Mouse (Mus musculus): Measurements from ENCODE around the gene Tmem245. TPM values are rescaled to one million over a fixed set of nuclear protein-coding genes. Genes with fewer than 3 reads are reported as not detected.

Gene Tmem245
- polyA plus RNA-seq, 1 experiment from 2014 or later: 10.4 TPM

- Histone ChIP-seq H3K36me3 (peaks cover 31% of the 10 kb centered on the region), H3K9me3 (replicated peaks) (no peaks in the 10 kb centered on the region), H3K4me3 (no peak overlapping the region), H3K27me3 (no peaks in the 10 kb centered on the region), H3K9ac (no peak overlapping the region), H3K4me2 (replicated peaks) (no peak overlapping the region), H3K4me1 (no peaks in the 10 kb centered on the region), H3K27ac (no peak overlapping the region)
- ATAC-seq (ENCODE audit: low FRiP score): no peak
- 93% methylated on average over 15 of the region's 15 CpGs for WGBS
These were observed 31.4 kb downstream of the Tmem245 start for GRCm38 (mm10) chr4:56915732-56916325.

- H3K36me3 ChIP-seq: peaks cover 41% of the 10 kb centered on the region
- no peak overlapping the region for H3K27ac ChIP-seq
- no peak for ATAC-seq (ENCODE audit: low FRiP score)
- no peaks in the 10 kb centered on the region for H3K9me3 ChIP-seq (replicated peaks)
- no peak overlapping the region for H3K4me2 ChIP-seq (replicated peaks)
- H3K4me1 ChIP-seq: no peaks in the 10 kb centered on the region
- 71% methylated on average over 1 of the region's 1 CpGs for WGBS
- H3K9ac ChIP-seq: no peak overlapping the region
- no peak overlapping the region for H3K4me3 ChIP-seq
- no peaks in the 10 kb centered on the region for H3K27me3 ChIP-seq
These were observed 32.5 kb downstream of the Tmem245 start for GRCm38 (mm10) chr4:56914761-56915160.

- ATAC-seq (ENCODE audit: low FRiP score): no peak
- Histone ChIP-seq H3K4me1 (no peaks in the 10 kb centered on the region), H3K4me3 (no peak overlapping the region), H3K9ac (no peak overlapping the region), H3K36me3 (peaks cover 46% of the 10 kb centered on the region), H3K4me2 (replicated peaks) (no peak overlapping the region), H3K27ac (no peak overlapping the region), H3K9me3 (replicated peaks) (no peaks in the 10 kb centered on the region), H3K27me3 (no peaks in the 10 kb centered on the region)
- 94% methylated on average over 6 of the region's 6 CpGs for WGBS
These were observed 32.9 kb downstream of the Tmem245 start for GRCm38 (mm10) chr4:56914338-56914737.

GRCm38 (mm10) chr4:56912382-56913001 lies 34.7 kb downstream of the Tmem245 start:
- H3K9ac ChIP-seq: no peak overlapping the region
- no peak overlapping the region for H3K27ac ChIP-seq
- 91% methylated on average over 7 of the region's 7 CpGs for WGBS
- no peaks in the 10 kb centered on the region for H3K27me3 ChIP-seq
- no peak overlapping the region for H3K4me2 ChIP-seq (replicated peaks)
- H3K4me1 ChIP-seq: no peaks in the 10 kb centered on the region
- peaks cover 49% of the 10 kb centered on the region for H3K36me3 ChIP-seq
- no peak overlapping the region for H3K4me3 ChIP-seq
- H3K9me3 ChIP-seq (replicated peaks): no peaks in the 10 kb centered on the region
- no peak for ATAC-seq (ENCODE audit: low FRiP score)

GRCm38 (mm10) chr4:56909568-56909967 lies 37.7 kb downstream of the Tmem245 start:
- H3K4me3 ChIP-seq: no peak overlapping the region
- no peaks in the 10 kb centered on the region for H3K9me3 ChIP-seq (replicated peaks)
- no peaks in the 10 kb centered on the region for H3K4me1 ChIP-seq
- no peak overlapping the region for H3K27ac ChIP-seq
- no peak for ATAC-seq (ENCODE audit: low FRiP score)
- H3K27me3 ChIP-seq: no peaks in the 10 kb centered on the region
- peaks cover 40% of the 10 kb centered on the region for H3K36me3 ChIP-seq
- no peak overlapping the region for H3K9ac ChIP-seq
- 77% methylated on average over 3 of the region's 3 CpGs for WGBS
- no peak overlapping the region for H3K4me2 ChIP-seq (replicated peaks)

- Histone ChIP-seq H3K36me3 (peaks cover 44% of the 10 kb centered on the region), H3K4me1 (no peaks in the 10 kb centered on the region), H3K27me3 (no peaks in the 10 kb centered on the region), H3K9ac (no peak overlapping the region), H3K4me2 (replicated peaks) (no peak overlapping the region), H3K4me3 (no peak overlapping the region), H3K9me3 (replicated peaks) (no peaks in the 10 kb centered on the region), H3K27ac (no peak overlapping the region)
- ATAC-seq (ENCODE audit: low FRiP score): no peak
- WGBS: 95% methylated on average over 5 of the region's 5 CpGs
These were observed 39.6 kb downstream of the Tmem245 start for GRCm38 (mm10) chr4:56907671-56908070.

GRCm38 (mm10) chr4:56906926-56907325 lies 40.3 kb downstream of the Tmem245 start:
- no peak overlapping the region for H3K4me3 ChIP-seq
- no peak for ATAC-seq (ENCODE audit: low FRiP score)
- H3K27ac ChIP-seq: no peak overlapping the region
- H3K4me1 ChIP-seq: no peaks in the 10 kb centered on the region
- no peak overlapping the region for H3K9ac ChIP-seq
- WGBS: 96% methylated on average over 3 of the region's 3 CpGs
- H3K4me2 ChIP-seq (replicated peaks): no peak overlapping the region
- no peaks in the 10 kb centered on the region for H3K27me3 ChIP-seq
- H3K36me3 ChIP-seq: peaks cover 50% of the 10 kb centered on the region
- no peaks in the 10 kb centered on the region for H3K9me3 ChIP-seq (replicated peaks)

GRCm38 (mm10) chr4:56905507-56905906 lies 41.7 kb downstream of the Tmem245 start:
- no peak overlapping the region for H3K4me3 ChIP-seq
- H3K4me1 ChIP-seq: no peaks in the 10 kb centered on the region
- no peak overlapping the region for H3K9ac ChIP-seq
- H3K27ac ChIP-seq: no peak overlapping the region
- H3K4me2 ChIP-seq (replicated peaks): no peak overlapping the region
- 0 out of 2 replicates have a peak, but pooled peaks cover 4% of the 10 kb centered on the region for H3K9me3 ChIP-seq (replicated peaks)
- ATAC-seq (ENCODE audit: low FRiP score): no peak
- 95% methylated on average over 5 of the region's 5 CpGs for WGBS
- peaks cover 51% of the 10 kb centered on the region for H3K36me3 ChIP-seq
- no peaks in the 10 kb centered on the region for H3K27me3 ChIP-seq

GRCm38 (mm10) chr4:56901671-56902070 lies 45.6 kb downstream of the Tmem245 start:
- Histone ChIP-seq H3K27me3 (no peaks in the 10 kb centered on the region), H3K4me2 (replicated peaks) (no peak overlapping the region), H3K27ac (no peak overlapping the region), H3K36me3 (peaks cover 60% of the 10 kb centered on the region), H3K4me3 (no peak overlapping the region), H3K9me3 (replicated peaks) (0 out of 2 replicates have a peak, but pooled peaks cover 4% of the 10 kb centered on the region), H3K9ac (no peak overlapping the region), H3K4me1 (no peaks in the 10 kb centered on the region)
- WGBS: 96% methylated on average over 2 of the region's 2 CpGs
- ATAC-seq (ENCODE audit: low FRiP score): no peak

GRCm38 (mm10) chr4:56899216-56899615 lies 48.0 kb downstream of the Tmem245 start:
- Histone ChIP-seq H3K4me1 (no peaks in the 10 kb centered on the region), H3K9me3 (replicated peaks) (0 out of 2 replicates have a peak, but pooled peaks cover 4% of the 10 kb centered on the region), H3K36me3 (peaks cover 57% of the 10 kb centered on the region), H3K4me2 (replicated peaks) (no peak overlapping the region), H3K27me3 (no peaks in the 10 kb centered on the region), H3K4me3 (no peak overlapping the region), H3K27ac (no peak overlapping the region), H3K9ac (no peak overlapping the region)
- WGBS: 80% methylated on average over 8 of the region's 8 CpGs
- no peak for ATAC-seq (ENCODE audit: low FRiP score)

- Histone ChIP-seq H3K4me1 (no peaks in the 10 kb centered on the region), H3K9ac (no peak overlapping the region), H3K4me2 (replicated peaks) (no peak overlapping the region), H3K9me3 (replicated peaks) (0 out of 2 replicates have a peak, but pooled peaks cover 4% of the 10 kb centered on the region), H3K36me3 (peaks cover 45% of the 10 kb centered on the region), H3K4me3 (no peak overlapping the region), H3K27ac (no peak overlapping the region), H3K27me3 (no peaks in the 10 kb centered on the region)
- 88% methylated on average over 3 of the region's 3 CpGs for WGBS
- ATAC-seq (ENCODE audit: low FRiP score): no peak
These were observed 49.7 kb downstream of the Tmem245 start for GRCm38 (mm10) chr4:56897511-56897910.

GRCm38 (mm10) chr4:56894196-56894595 lies 53.0 kb downstream of the Tmem245 start:
- H3K9ac ChIP-seq: no peak overlapping the region
- 89% methylated on average over 3 of the region's 3 CpGs for WGBS
- no peaks in the 10 kb centered on the region for H3K27me3 ChIP-seq
- peaks cover 37% of the 10 kb centered on the region for H3K36me3 ChIP-seq
- no peak overlapping the region for H3K4me2 ChIP-seq (replicated peaks)
- no peak overlapping the region for H3K27ac ChIP-seq
- H3K4me3 ChIP-seq: no peak overlapping the region
- no peak for ATAC-seq (ENCODE audit: low FRiP score)
- no peaks in the 10 kb centered on the region for H3K4me1 ChIP-seq
- H3K9me3 ChIP-seq (replicated peaks): no peaks in the 10 kb centered on the region
